Comparison of ENCODE assay signal across 23 mouse cellular contexts in genomic region chr7:140946311-140946710, GRCm38 (mm10). TPM values are rescaled to one million over a fixed set of nuclear protein-coding genes. Genes with fewer than 3 reads are reported as not detected.
DNase-seq lines count a peak whose midpoint lies in the region; ATAC-seq and TF ChIP-seq lines count a peak whose summit lies in the region.
"Had no signal": no experiment of that assay in that cellular context is flagged by ENCODE, and none has a peak within 500 bp of the region (broad histone marks: within the 10 kb centered on the region; RNA-seq: fewer than 3 reads in every experiment).

No protein-coding gene starts in this region.

- no peak for TF ChIP-seq EP300 in stomach, postnatal 0 days (optimal IDR thresholded peaks at IDR 0.05)

- peaks cover 27% of the 10 kb centered on the region for H3K4me1 ChIP-seq in intestine, embryonic 16.5 days (ENCODE audit: control insufficient read depth, insufficient read depth, low read length)
- peaks cover 31% of the 10 kb centered on the region for H3K4me1 ChIP-seq in intestine, embryonic 15.5 days (replicated peaks)
- peaks cover 24% of the 10 kb centered on the region for H3K4me1 ChIP-seq in stomach, embryonic 15.5 days
- peaks cover 6% of the 10 kb centered on the region for H3K4me1 ChIP-seq in stomach, postnatal 0 days (replicated peaks; ENCODE audit: control insufficient read depth, insufficient read depth)

- peak overlapping the region; percentile 92 for H3K27ac ChIP-seq in gastrocnemius, adult 2 months
- H3K27ac ChIP-seq in intestine, embryonic 16.5 days (ENCODE audit: low read length): no peak overlapping the region
- H3K27ac ChIP-seq in intestine, embryonic 15.5 days: no peak overlapping the region
- peak overlapping the region; percentile 35; the same call in 1 of the 2 replicates for H3K27ac ChIP-seq in stomach, embryonic 15.5 days
- H3K27ac ChIP-seq in stomach, postnatal 0 days (replicated peaks): no peak overlapping the region

- DNase-seq in gastrocnemius, adult 2 months: no peak
- DNase-seq in gastrocnemius, postnatal 25 days: no peak
- DNase-seq in stomach, postnatal 0 days (ENCODE audit: low spot score): no peak
- DNase-seq: adrenal gland, postnatal 25 days; cerebellum, adult 2 months; forebrain, postnatal 0 days; kidney, adult 8-10 months; spleen, adult 18-20 months; thymus, postnatal 25 days had no signal

- H3K4me2 ChIP-seq in intestine, embryonic 16.5 days (ENCODE audit: low read depth, low read length): no peak overlapping the region
- H3K4me2 ChIP-seq in intestine, embryonic 15.5 days (replicated peaks): no peak overlapping the region
- H3K4me2 ChIP-seq in stomach, embryonic 15.5 days: no peak overlapping the region
- H3K4me2 ChIP-seq in stomach, postnatal 0 days (replicated peaks; ENCODE audit: low read depth): no peak overlapping the region

- no peaks in the 10 kb centered on the region for H3K9me3 ChIP-seq in intestine, embryonic 16.5 days (ENCODE audit: control insufficient read depth, low read length)
- no peaks in the 10 kb centered on the region for H3K9me3 ChIP-seq in intestine, embryonic 15.5 days
- no peaks in the 10 kb centered on the region for H3K9me3 ChIP-seq in stomach, embryonic 15.5 days
- no peaks in the 10 kb centered on the region for H3K9me3 ChIP-seq in stomach, postnatal 0 days (ENCODE audit: control insufficient read depth, low read length)

- no peak for TF ChIP-seq CTCF in gastrocnemius, adult 2 months (IDR thresholded peaks at IDR 0.05)
- TF ChIP-seq CTCF in stomach, postnatal 0 days (IDR thresholded peaks at IDR 0.05; ENCODE audit: low read depth): no peak

- peak overlapping the region; percentile 18; the same call in 1 of the 2 replicates for H3K9ac ChIP-seq in intestine, embryonic 16.5 days (ENCODE audit: low read depth, low read length)
- H3K9ac ChIP-seq in intestine, embryonic 15.5 days: no peak overlapping the region
- no peak overlapping the region for H3K9ac ChIP-seq in stomach, embryonic 15.5 days
- no peak overlapping the region for H3K9ac ChIP-seq in stomach, postnatal 0 days (ENCODE audit: low read length)
- H3K9ac ChIP-seq: forebrain, postnatal 0 days had no signal

- intact Hi-C loops in gastrocnemius, adult 2 months (cut with DNase I): no loop called here

- no peak overlapping the region for H3K4me3 ChIP-seq in gastrocnemius, adult 2 months
- no peak overlapping the region for H3K4me3 ChIP-seq in intestine, embryonic 16.5 days (ENCODE audit: low read length)
- no peak overlapping the region for H3K4me3 ChIP-seq in intestine, embryonic 15.5 days (replicated peaks)
- no peak overlapping the region for H3K4me3 ChIP-seq in stomach, embryonic 15.5 days (replicated peaks)
- H3K4me3 ChIP-seq in stomach, postnatal 0 days (ENCODE audit: low read depth, low read length): no peak overlapping the region

- H3K27me3 ChIP-seq in intestine, embryonic 16.5 days (replicated peaks; ENCODE audit: control insufficient read depth, insufficient read depth, low read length): no peaks in the 10 kb centered on the region
- H3K27me3 ChIP-seq in intestine, embryonic 15.5 days (replicated peaks): no peaks in the 10 kb centered on the region
- H3K27me3 ChIP-seq in stomach, embryonic 15.5 days (replicated peaks): no peaks in the 10 kb centered on the region
- no peaks in the 10 kb centered on the region for H3K27me3 ChIP-seq in stomach, postnatal 0 days (ENCODE audit: control insufficient read depth, insufficient read depth, low read length)

- WGBS in intestine, embryonic 16.5 days: 90% methylated on average over 10 of the region's 10 CpGs
- WGBS in intestine, embryonic 15.5 days: 89% methylated on average over 10 of the region's 10 CpGs
- 91% methylated on average over 10 of the region's 10 CpGs for WGBS in stomach, embryonic 15.5 days
- 90% methylated on average over 10 of the region's 10 CpGs for WGBS in stomach, postnatal 0 days

- no peak for ATAC-seq in intestine, embryonic 16.5 days
- ATAC-seq in intestine, embryonic 15.5 days: no peak
- no peak for ATAC-seq in stomach, embryonic 15.5 days (ENCODE audit: insufficient read depth, low FRiP score, low read depth)
- ATAC-seq in stomach, postnatal 0 days (ENCODE audit: low FRiP score, low TSS enrichment): no peak
- ATAC-seq in CD4-positive, CD25-positive, alpha-beta regulatory T cell, adult 4 months: no peak
- ATAC-seq: forebrain, postnatal 0 days; hindbrain, embryonic 16.5 days had no signal

- H3K36me3 ChIP-seq in intestine, embryonic 16.5 days (ENCODE audit: control insufficient read depth, insufficient read depth, low read length): peaks cover 26% of the 10 kb centered on the region
- peaks cover 35% of the 10 kb centered on the region for H3K36me3 ChIP-seq in intestine, embryonic 15.5 days
- peaks cover 19% of the 10 kb centered on the region for H3K36me3 ChIP-seq in stomach, embryonic 15.5 days
- H3K36me3 ChIP-seq in stomach, postnatal 0 days (ENCODE audit: control insufficient read depth, insufficient read depth, low read length): peaks cover 30% of the 10 kb centered on the region

RNA-seq across cellular contexts. Expression of gene Ifitm5, which starts 3.8 kb away (rescaled TPM):
- total RNA-seq in gastrocnemius, adult 2 months (2021): under 1 TPM in 1 of 2 experiments, not detected in 1; 0.33 TPM
- under 1 TPM in 1 of 2 experiments, not detected in 1; 0.64 TPM for total RNA-seq in gastrocnemius, postnatal 25 days (2021)
- polyA plus RNA-seq in intestine, embryonic 16.5 days (2015; fragmentation: Nextera tagmentation; extraction: Ambion mirVana): 2.0 and 2.4 TPM in 2 replicates
- polyA plus RNA-seq in intestine, embryonic 15.5 days (2015; fragmentation: Nextera tagmentation; extraction: Ambion mirVana): 2.4 and 3.4 TPM in 2 replicates
- 3.2 and 3.6 TPM in 2 replicates for polyA plus RNA-seq in stomach, embryonic 15.5 days (2015; fragmentation: Nextera tagmentation; extraction: Ambion mirVana)
- 0.58 and 0.82 TPM in 2 replicates for polyA plus RNA-seq in stomach, postnatal 0 days (2015; fragmentation: Nextera tagmentation; extraction: Ambion mirVana)
- not detected for polyA plus RNA-seq in CD4-positive, CD25-positive, alpha-beta regulatory T cell, adult 4 months (2017; shearing (Covaris generic))
- total RNA-seq: gastrocnemius, adult 18-20 months; layer of hippocampus, postnatal 14 days; left cerebral cortex, postnatal 14 days; midbrain, postnatal 0 days had no signal
- polyA plus RNA-seq: cerebellum, adult 2 months had no signal

RNA-seq across cellular contexts. Expression of gene Pgghg, which starts 5.1 kb away (rescaled TPM):
- 1 to 10 TPM; 3.8 to 5.6 TPM for total RNA-seq in gastrocnemius, adult 2 months (2021)
- total RNA-seq in gastrocnemius, postnatal 25 days (2021): 1 to 10 TPM; 4.3 to 4.6 TPM
- polyA plus RNA-seq in intestine, embryonic 16.5 days (2015; fragmentation: Nextera tagmentation; extraction: Ambion mirVana): 23.4 and 23.6 TPM in 2 replicates
- polyA plus RNA-seq in intestine, embryonic 15.5 days (2015; fragmentation: Nextera tagmentation; extraction: Ambion mirVana): 21.6 and 21.9 TPM in 2 replicates
- polyA plus RNA-seq in stomach, embryonic 15.5 days (2015; fragmentation: Nextera tagmentation; extraction: Ambion mirVana): 21.2 and 23.5 TPM in 2 replicates
- polyA plus RNA-seq in stomach, postnatal 0 days (2015; fragmentation: Nextera tagmentation; extraction: Ambion mirVana): 10.1 and 12.3 TPM in 2 replicates
- 10 to 100 TPM; 15.1 to 30.9 TPM for polyA plus RNA-seq in CD4-positive, CD25-positive, alpha-beta regulatory T cell, adult 4 months (2017; shearing (Covaris generic))

RNA-seq across cellular contexts. Expression of gene Gm45717, which starts 9.4 kb away (rescaled TPM):
- total RNA-seq in gastrocnemius, adult 2 months (2021): not detected
- total RNA-seq in gastrocnemius, postnatal 25 days (2021): not detected
- polyA plus RNA-seq in intestine, embryonic 16.5 days (2015; fragmentation: Nextera tagmentation; extraction: Ambion mirVana): 1.0 TPM in 1 of 2 replicates, not detected in the other
- polyA plus RNA-seq in intestine, embryonic 15.5 days (2015; fragmentation: Nextera tagmentation; extraction: Ambion mirVana): 0.69 TPM in 1 of 2 replicates, not detected in the other
- 0.40 and 0.71 TPM in 2 replicates for polyA plus RNA-seq in stomach, embryonic 15.5 days (2015; fragmentation: Nextera tagmentation; extraction: Ambion mirVana)
- polyA plus RNA-seq in stomach, postnatal 0 days (2015; fragmentation: Nextera tagmentation; extraction: Ambion mirVana): 0.32 and 0.71 TPM in 2 replicates
- under 1 TPM in 1 of 2 experiments, not detected in 1; 0.82 TPM for polyA plus RNA-seq in CD4-positive, CD25-positive, alpha-beta regulatory T cell, adult 4 months (2017; shearing (Covaris generic))
- total RNA-seq: adrenal gland, postnatal 25 days; forebrain, postnatal 0 days; gastrocnemius, adult 18-20 months; heart, postnatal 10 days; layer of hippocampus, postnatal 14 days; left cerebral cortex, postnatal 14 days; megakaryocyte-erythroid progenitor cell, adult 5-6 weeks; midbrain, postnatal 0 days had no signal
- polyA plus RNA-seq: cerebellum, adult 2 months; embryonic facial prominence, embryonic 11.5 days; forebrain, postnatal 0 days; hindbrain, embryonic 16.5 days; large intestine, adult 2 months; limb, embryonic 14.5 days; midbrain, postnatal 0 days had no signal

RNA-seq across cellular contexts. Expression of gene Ifitm2, which starts 9.5 kb away (rescaled TPM):
- 10 to 100 TPM; 42.2 to 82.6 TPM for total RNA-seq in gastrocnemius, adult 2 months (2021)
- 10 to 100 TPM; 54.0 to 75.5 TPM for total RNA-seq in gastrocnemius, postnatal 25 days (2021)
- 1,203 and 1,252 TPM in 2 replicates for polyA plus RNA-seq in intestine, embryonic 16.5 days (2015; fragmentation: Nextera tagmentation; extraction: Ambion mirVana)
- polyA plus RNA-seq in intestine, embryonic 15.5 days (2015; fragmentation: Nextera tagmentation; extraction: Ambion mirVana): 1,251 and 1,347 TPM in 2 replicates
- 1,181 and 1,379 TPM in 2 replicates for polyA plus RNA-seq in stomach, embryonic 15.5 days (2015; fragmentation: Nextera tagmentation; extraction: Ambion mirVana)
- 932 and 1,048 TPM in 2 replicates for polyA plus RNA-seq in stomach, postnatal 0 days (2015; fragmentation: Nextera tagmentation; extraction: Ambion mirVana)
- polyA plus RNA-seq in CD4-positive, CD25-positive, alpha-beta regulatory T cell, adult 4 months (2017; shearing (Covaris generic)): 10 to 100 TPM; 39.6 to 46.5 TPM

RNA-seq across cellular contexts. Expression of gene Ifitm1, which starts 20.7 kb away (rescaled TPM):
- total RNA-seq in gastrocnemius, adult 2 months (2021): 1 to 10 TPM in 1 of 2 experiments, under 1 TPM in 1; 0.69 to 1.4 TPM
- total RNA-seq in gastrocnemius, postnatal 25 days (2021): under 1 TPM; 0.43 to 0.54 TPM
- polyA plus RNA-seq in intestine, embryonic 16.5 days (2015; fragmentation: Nextera tagmentation; extraction: Ambion mirVana): 117 and 123 TPM in 2 replicates
- 145 and 148 TPM in 2 replicates for polyA plus RNA-seq in intestine, embryonic 15.5 days (2015; fragmentation: Nextera tagmentation; extraction: Ambion mirVana)
- polyA plus RNA-seq in stomach, embryonic 15.5 days (2015; fragmentation: Nextera tagmentation; extraction: Ambion mirVana): 179 and 209 TPM in 2 replicates
- polyA plus RNA-seq in stomach, postnatal 0 days (2015; fragmentation: Nextera tagmentation; extraction: Ambion mirVana): 162 and 173 TPM in 2 replicates
- not detected for polyA plus RNA-seq in CD4-positive, CD25-positive, alpha-beta regulatory T cell, adult 4 months (2017; shearing (Covaris generic))

Comparison
In these comparisons a context has a peak if more than half of its experiments do, and no peak if none do; other contexts are left out.
1. H3K27ac ChIP-seq: peak in gastrocnemius, adult 2 months (single experiment) and stomach, embryonic 15.5 days (single experiment); none in intestine, embryonic 16.5 days (single experiment), intestine, embryonic 15.5 days (single experiment) and stomach, postnatal 0 days (single experiment).